Mouse (Mus musculus): Measurements from ENCODE around the gene Slc2a13.

DNA sequence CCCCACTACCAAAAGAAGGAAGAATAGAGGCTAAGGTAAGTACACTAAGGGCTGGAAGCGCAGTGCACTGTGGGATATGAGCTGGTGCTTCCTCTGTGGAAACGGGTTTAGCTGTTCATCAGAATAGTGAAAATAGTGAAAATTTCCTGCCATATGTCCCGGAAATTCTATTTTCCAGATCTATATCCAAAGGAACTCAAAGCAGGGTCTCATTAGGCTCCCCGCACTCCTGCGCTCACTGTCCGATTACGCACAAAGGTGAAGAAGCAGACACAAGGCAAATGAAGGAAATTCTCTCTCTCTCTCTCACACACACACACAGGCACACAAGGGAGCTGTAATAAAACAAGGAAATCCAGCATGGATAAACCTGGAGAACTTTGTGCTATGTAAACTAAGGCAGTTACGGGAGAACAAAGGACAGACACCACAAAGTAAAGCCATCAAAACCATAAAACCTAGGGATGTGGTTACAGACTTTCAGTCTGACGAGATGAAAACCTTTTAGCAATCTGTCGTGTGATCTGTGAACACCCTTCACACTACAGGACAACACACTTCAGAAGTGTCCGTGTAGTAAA is 7.9 kb downstream of the Slc2a13 start:
- TF ChIP-seq CTCF (IDR thresholded peaks at IDR 0.05; ENCODE audit: insufficient read depth, low read length) (no peak), POLR2A (IDR thresholded peaks at IDR 0.05; ENCODE audit: borderline replicate concordance, extremely low read depth, low read depth, low read length) (no peak)
